Mouse (Mus musculus) neural tube, embryonic 12.5 days (tissue): Measurements from ENCODE around the gene Ppargc1a. TPM values are rescaled to one million over a fixed set of nuclear protein-coding genes. Genes with fewer than 3 reads are reported as not detected.

Experiments
- ATAC-seq: fragments of 200-750 bp; cut with Nextera tagmentation; 2 replicates; pipeline ENCODE4 v1.8.0; 2017; ENCODE audit warnings: low read depth, mild to moderate bottlenecking, moderate TSS enrichment, moderate library complexity; ENCODE audit not compliant: low FRiP score
- H3K27ac ChIP-seq: fragments of 300-500 bp; sonication (generic); 2 replicates; pipeline ENCODE4 v1.5.1; 2016
- H3K27me3 ChIP-seq: fragments of 300-500 bp; sonication (generic); replicated peaks from 2 replicates; pipeline ENCODE4 v1.6.1; 2016; ENCODE audit warnings: mild to moderate bottlenecking
- H3K36me3 ChIP-seq: fragments of 300-500 bp; sonication (generic); 2 replicates; pipeline ENCODE4 v1.6.1; 2016; ENCODE audit warnings: mild to moderate bottlenecking
- H3K4me1 ChIP-seq: fragments of 300-500 bp; sonication (generic); 2 replicates; pipeline ENCODE4 v1.6.1; 2016
- H3K4me2 ChIP-seq: fragments of 300-500 bp; sonication (generic); replicated peaks from 2 replicates; pipeline ENCODE4 v1.6.1; 2016; ENCODE audit warnings: mild to moderate bottlenecking
- H3K4me3 ChIP-seq: fragments of 300-500 bp; sonication (generic); 2 replicates; pipeline ENCODE4 v1.5.1; 2016
- H3K9ac ChIP-seq: fragments of 300-500 bp; sonication (generic); 2 replicates; pipeline ENCODE4 v1.6.1; 2016; ENCODE audit warnings: mild to moderate bottlenecking
- H3K9me3 ChIP-seq: fragments of 300-500 bp; sonication (generic); 2 replicates; pipeline ENCODE4 v1.6.1; 2016; ENCODE audit warnings: mild to moderate bottlenecking
- WGBS: fragments of 180-500 bp; shearing (Covaris S2); methylation state at CpG from one replicate; pipeline ENCODE4 v1.1.7; 2016; 5-methylcytosine and 5-hydroxymethylcytosine counted together
- polyA plus RNA-seq: library from polyadenylated mRNA; unstranded; fragments of >200 nt; fragmentation: Nextera tagmentation; extraction: Ambion mirVana; gene quantifications from 2 replicates; pipeline ENCODE4 v1.2.1, GENCODE M21; 2016

The Ppargc1a gene
- polyA plus RNA-seq, 1 experiment from 2014 or later: 4.2 TPM

DNA sequence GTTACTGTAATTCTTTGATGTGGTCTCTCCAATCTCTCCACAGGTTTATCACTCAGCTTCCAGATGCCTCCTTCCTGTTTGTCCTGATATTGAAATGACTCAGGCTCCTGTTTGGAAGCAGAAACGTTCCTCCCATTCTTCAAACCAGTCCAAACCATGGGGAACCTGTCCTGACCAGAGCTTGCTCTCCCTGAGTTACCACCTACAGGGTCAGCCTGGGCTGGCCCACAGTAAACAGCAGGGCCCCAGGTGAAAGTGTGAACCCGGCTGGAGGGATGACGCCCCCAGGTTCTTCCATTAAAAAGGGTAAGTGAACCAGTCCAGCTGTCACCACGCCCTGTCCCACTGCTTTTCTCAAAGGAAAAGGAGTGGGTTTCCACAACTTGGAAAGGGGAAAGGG is 15.5 kb upstream of the Ppargc1a start:
- no peak overlapping the region for H3K9ac ChIP-seq
- no peak overlapping the region for H3K4me2 ChIP-seq
- peaks cover 4% of the 10 kb centered on the region; the same call in 1 of the 2 replicates for H3K4me1 ChIP-seq
- H3K9me3 ChIP-seq: no peaks in the 10 kb centered on the region
- WGBS: 50% methylated on average over 4 of the region's 4 CpGs
- ATAC-seq: no peak
- no peaks in the 10 kb centered on the region for H3K36me3 ChIP-seq
- no peak overlapping the region for H3K27ac ChIP-seq
- no peak overlapping the region for H3K4me3 ChIP-seq
- H3K27me3 ChIP-seq: no peaks in the 10 kb centered on the region

DNA sequence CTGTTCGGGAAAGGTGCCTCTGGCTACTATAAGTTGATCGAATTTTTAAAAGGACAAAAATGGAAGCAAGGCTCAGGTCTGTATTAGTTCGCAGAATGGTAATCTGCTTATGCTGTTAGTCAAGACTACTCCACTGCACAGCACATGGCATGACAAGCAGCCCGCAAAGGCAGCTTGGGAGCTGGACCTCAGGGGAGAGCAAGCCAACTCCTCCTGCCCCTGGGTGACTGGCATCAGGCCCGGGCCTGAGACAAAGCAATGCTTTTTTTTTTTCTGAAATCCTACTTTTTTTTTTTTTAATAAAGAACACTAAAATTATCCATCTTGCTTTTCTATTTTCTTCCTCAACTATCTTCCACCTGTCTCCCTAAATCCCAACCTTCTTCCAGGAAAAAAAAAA is 15.1 kb upstream of the Ppargc1a start:
- no peak overlapping the region for H3K9ac ChIP-seq
- peaks cover 4% of the 10 kb centered on the region; the same call in 1 of the 2 replicates for H3K4me1 ChIP-seq
- H3K27me3 ChIP-seq: no peaks in the 10 kb centered on the region
- no peak for ATAC-seq
- 87% methylated on average over 5 of the region's 5 CpGs for WGBS
- no peak overlapping the region for H3K4me2 ChIP-seq
- H3K4me3 ChIP-seq: no peak overlapping the region
- no peaks in the 10 kb centered on the region for H3K9me3 ChIP-seq
- no peaks in the 10 kb centered on the region for H3K36me3 ChIP-seq
- H3K27ac ChIP-seq: no peak overlapping the region

DNA sequence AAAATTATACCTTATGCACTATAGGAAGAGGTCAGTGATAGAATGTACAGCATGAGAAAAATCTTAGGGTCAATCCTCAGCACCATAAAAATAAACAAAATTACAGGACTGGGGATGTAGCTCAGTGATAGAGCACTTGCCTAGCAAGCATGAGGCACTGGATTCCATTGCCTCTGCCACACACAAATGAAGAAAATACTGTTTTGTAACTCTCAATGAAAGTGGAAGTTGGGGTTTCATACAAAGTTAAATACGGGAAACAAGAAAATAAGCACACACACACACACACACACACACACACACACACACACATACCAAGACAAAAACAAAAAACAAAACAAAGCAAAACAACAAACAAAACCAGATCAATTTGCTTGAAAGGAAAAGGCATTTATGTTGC is 10.1 kb upstream of the Ppargc1a start:
- Histone ChIP-seq H3K4me3 (no peak overlapping the region), H3K9ac (no peak overlapping the region), H3K9me3 (no peaks in the 10 kb centered on the region), H3K36me3 (no peaks in the 10 kb centered on the region), H3K4me1 (no peaks in the 10 kb centered on the region), H3K27me3 (no peaks in the 10 kb centered on the region), H3K4me2 (no peak overlapping the region), H3K27ac (no peak overlapping the region)
- ATAC-seq: no peak
- 88% methylated on average over 1 of the region's 1 CpGs for WGBS

DNA sequence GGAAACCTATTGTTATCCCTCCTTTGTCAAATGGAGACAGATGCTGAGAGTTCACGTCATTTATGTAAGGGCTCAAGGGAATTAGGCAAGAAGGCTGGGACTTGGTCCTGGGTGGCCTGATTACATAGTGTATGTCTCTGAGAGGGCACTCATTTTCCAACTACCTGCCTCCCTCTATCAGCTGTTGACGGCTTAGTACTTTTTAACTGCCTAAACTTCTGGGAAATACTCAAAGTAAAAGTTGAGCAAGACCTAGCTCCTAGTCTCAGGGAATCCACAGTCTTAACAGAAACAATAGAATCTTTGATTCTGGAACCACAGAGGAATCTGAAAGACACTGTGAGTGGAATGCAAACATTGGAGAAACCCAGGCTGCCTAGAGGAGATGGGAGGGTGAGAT is 6.2 kb upstream of the Ppargc1a start:
- ATAC-seq: no peak
- no peak overlapping the region for H3K4me2 ChIP-seq
- no peak overlapping the region for H3K27ac ChIP-seq
- no peaks in the 10 kb centered on the region for H3K27me3 ChIP-seq
- no peaks in the 10 kb centered on the region for H3K4me1 ChIP-seq
- 40% methylated on average over 2 of the region's 2 CpGs for WGBS
- no peaks in the 10 kb centered on the region for H3K9me3 ChIP-seq
- H3K36me3 ChIP-seq: no peaks in the 10 kb centered on the region
- H3K9ac ChIP-seq: no peak overlapping the region
- no peak overlapping the region for H3K4me3 ChIP-seq

DNA sequence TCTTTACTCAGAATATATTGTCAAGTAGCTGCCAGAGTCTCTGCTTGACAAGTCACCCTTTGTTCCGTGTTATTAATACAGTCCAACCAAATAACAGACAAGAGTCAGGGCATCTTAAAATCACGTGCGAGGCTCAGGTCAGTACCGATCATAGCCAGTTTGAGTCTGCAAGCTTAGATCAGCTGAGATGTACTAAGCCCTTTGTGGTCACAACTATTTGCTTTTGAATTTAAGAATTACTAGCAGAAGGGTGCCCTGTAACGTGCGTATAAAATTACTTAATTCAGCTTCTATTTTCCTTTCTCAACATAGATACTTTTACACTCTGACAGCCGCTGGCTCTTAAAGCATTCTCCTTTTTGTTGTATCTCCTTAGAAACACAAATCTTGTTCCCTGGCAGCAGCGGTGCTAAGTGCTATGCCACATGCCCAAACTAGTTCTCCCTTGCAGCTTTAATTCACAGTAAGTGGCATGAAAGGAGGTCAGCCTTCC is 718 bp upstream of the Ppargc1a start:
- peak; percentile 50; the same call in 1 of the 2 replicates for ATAC-seq

DNA sequence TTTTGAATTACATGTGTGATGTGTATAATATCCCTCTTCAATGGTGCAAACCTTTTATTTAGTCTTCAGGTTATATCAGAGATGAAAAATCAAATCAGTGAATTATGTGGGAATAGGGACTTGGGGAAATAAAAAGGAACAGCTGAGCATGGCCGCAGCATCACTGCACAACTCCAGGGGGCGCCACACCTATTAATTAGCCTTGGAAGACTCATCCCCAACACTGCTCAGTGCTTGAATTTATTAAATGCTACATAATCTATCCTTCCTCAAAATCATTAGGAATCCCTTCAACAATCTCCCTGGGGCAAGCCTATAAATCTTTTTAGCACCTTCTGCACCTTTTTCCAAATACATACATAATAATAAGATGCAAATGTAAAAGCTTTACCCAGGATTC is 1.9 kb downstream of the Ppargc1a start:
- Histone ChIP-seq H3K27me3 (no peaks in the 10 kb centered on the region), H3K4me2 (no peak overlapping the region), H3K27ac (no peak overlapping the region), H3K9me3 (no peaks in the 10 kb centered on the region), H3K36me3 (no peaks in the 10 kb centered on the region), H3K9ac (no peak overlapping the region), H3K4me1 (0 out of 2 replicates have a peak, but pooled peaks cover 2% of the 10 kb centered on the region), H3K4me3 (no peak overlapping the region)
- 67% methylated on average over 2 of the region's 2 CpGs for WGBS
- no peak for ATAC-seq

More for the DNA sequence above, 718 bp upstream of the Ppargc1a start:
- Histone ChIP-seq H3K4me3 (no peak overlapping the region), H3K27me3 (no peaks in the 10 kb centered on the region), H3K9ac (no peak overlapping the region), H3K9me3 (no peaks in the 10 kb centered on the region), H3K4me1 (0 out of 2 replicates have a peak, but pooled peaks cover 2% of the 10 kb centered on the region), H3K4me2 (peak overlapping the region; percentile 15; the same call in 1 of the 2 replicates), H3K27ac (no peak overlapping the region), H3K36me3 (no peaks in the 10 kb centered on the region)
- 32% methylated on average over 8 of the region's 8 CpGs for WGBS

DNA sequence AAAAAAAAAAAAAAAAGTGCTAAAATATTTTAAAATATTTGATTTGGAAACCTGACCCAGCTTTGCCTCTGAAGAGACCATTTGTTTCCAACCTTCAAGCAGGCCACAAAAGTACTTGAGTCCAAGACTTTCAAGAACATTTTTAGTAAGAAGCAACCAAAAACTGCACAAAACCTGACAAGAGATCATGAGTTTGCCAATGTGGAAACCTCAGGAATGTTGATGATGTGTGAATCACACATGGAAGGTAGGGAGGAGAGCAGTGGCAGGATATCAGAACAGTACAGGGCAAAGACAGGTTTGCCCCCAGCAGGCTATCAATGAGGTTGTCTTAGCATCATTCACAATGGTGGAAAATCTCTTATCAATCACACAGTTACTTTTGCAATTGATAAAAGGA is 2.5 kb downstream of the Ppargc1a start:
- H3K9ac ChIP-seq: no peak overlapping the region
- no peak for ATAC-seq
- no peaks in the 10 kb centered on the region for H3K27me3 ChIP-seq
- no peaks in the 10 kb centered on the region for H3K9me3 ChIP-seq
- H3K4me1 ChIP-seq: 0 out of 2 replicates have a peak, but pooled peaks cover 2% of the 10 kb centered on the region
- H3K4me2 ChIP-seq: no peak overlapping the region
- H3K36me3 ChIP-seq: no peaks in the 10 kb centered on the region
- H3K4me3 ChIP-seq: no peak overlapping the region
- H3K27ac ChIP-seq: no peak overlapping the region

DNA sequence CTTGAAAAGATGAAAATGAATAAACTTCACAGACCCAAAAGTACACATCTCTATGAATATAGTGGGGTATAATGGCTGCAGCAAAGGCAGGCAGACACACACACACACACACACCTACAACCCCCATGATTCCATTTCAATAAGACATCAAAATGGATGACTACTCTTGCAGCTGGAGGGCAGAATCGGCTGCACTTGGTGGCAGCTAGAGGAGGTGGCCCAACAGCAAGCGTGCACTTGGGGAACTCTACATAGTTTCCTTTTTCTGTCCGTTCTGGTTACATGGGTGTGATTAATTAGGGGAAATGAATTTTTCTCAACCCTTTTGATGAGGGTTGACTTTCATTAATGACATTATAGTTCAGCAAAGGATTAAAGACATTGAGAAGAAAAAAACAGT is 4.0 kb downstream of the Ppargc1a start:
- H3K4me3 ChIP-seq: no peak overlapping the region
- no peak overlapping the region for H3K9ac ChIP-seq
- H3K27ac ChIP-seq: no peak overlapping the region
- 81% methylated on average over 3 of the region's 3 CpGs for WGBS
- H3K9me3 ChIP-seq: no peaks in the 10 kb centered on the region
- no peaks in the 10 kb centered on the region for H3K27me3 ChIP-seq
- no peaks in the 10 kb centered on the region for H3K36me3 ChIP-seq
- H3K4me1 ChIP-seq: 0 out of 2 replicates have a peak, but pooled peaks cover 2% of the 10 kb centered on the region
- ATAC-seq: no peak
- no peak overlapping the region for H3K4me2 ChIP-seq

DNA sequence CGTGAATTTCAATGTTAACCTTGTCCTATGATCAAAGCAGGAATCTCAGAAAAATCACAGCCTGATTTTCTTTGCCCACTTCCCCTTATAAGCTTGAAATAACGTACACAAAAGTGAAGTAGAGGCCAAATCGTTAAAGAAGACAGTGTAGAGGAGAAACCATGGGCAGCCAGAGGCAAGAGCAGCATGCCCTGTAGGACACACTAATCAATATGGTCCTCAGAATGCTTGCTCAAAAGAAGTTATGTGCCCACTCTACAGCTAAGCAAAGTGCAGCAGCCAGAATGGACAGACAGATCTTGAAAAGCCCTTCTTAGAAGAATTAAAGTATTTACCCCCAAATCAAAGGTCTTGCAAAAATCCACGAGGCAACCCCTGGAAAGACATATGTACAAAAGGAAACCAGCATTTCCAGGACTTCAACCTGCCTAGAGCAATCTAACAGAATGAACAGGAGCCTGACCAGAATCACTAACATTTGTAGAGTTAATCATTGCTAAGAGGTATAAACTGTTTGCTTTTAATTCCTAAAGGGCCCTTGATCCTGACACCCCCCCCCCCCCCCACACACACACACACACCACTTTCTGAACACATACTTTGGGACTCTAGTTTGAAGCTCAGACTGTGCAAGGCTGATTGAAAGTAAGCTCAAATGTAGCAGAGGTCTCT is 9.8 kb downstream of the Ppargc1a start:
- no peak overlapping the region for H3K27ac ChIP-seq
- no peaks in the 10 kb centered on the region for H3K9me3 ChIP-seq
- no peak overlapping the region for H3K4me2 ChIP-seq
- no peaks in the 10 kb centered on the region for H3K27me3 ChIP-seq
- peaks cover 9% of the 10 kb centered on the region for H3K4me1 ChIP-seq
- no peak overlapping the region for H3K4me3 ChIP-seq
- H3K36me3 ChIP-seq: no peaks in the 10 kb centered on the region
- no peak for ATAC-seq
- WGBS: 80% methylated on average over 4 of the region's 4 CpGs
- no peak overlapping the region for H3K9ac ChIP-seq

DNA sequence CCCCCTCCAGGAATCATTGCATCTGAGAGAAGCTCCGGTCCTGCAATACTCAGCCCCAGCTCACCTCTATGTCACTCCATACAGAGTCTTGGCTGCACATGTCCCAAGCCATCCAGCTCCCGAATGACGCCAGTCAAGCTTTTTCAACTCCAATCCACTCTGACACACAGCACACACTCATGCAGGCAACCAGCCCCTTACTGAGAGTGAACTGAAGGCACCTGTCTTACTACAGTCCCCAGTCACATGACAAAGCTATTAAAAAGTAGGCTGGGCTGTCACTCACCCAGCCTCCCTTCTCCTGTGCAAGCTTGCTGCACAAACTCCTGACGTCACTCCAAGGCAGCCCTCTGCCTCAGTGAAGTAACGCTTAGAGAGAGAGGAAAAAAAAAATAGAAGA is 13.9 kb downstream of the Ppargc1a start:
- Histone ChIP-seq H3K9ac (no peak overlapping the region), H3K4me2 (peak overlapping the region; percentile 71), H3K4me1 (peaks cover 9% of the 10 kb centered on the region), H3K4me3 (peak overlapping the region; percentile 41; the same call in 1 of the 2 replicates), H3K27ac (no peak overlapping the region), H3K27me3 (no peaks in the 10 kb centered on the region), H3K36me3 (no peaks in the 10 kb centered on the region), H3K9me3 (no peaks in the 10 kb centered on the region)
- ATAC-seq: peak; percentile 65
- WGBS: 4% methylated on average over 5 of the region's 5 CpGs

DNA sequence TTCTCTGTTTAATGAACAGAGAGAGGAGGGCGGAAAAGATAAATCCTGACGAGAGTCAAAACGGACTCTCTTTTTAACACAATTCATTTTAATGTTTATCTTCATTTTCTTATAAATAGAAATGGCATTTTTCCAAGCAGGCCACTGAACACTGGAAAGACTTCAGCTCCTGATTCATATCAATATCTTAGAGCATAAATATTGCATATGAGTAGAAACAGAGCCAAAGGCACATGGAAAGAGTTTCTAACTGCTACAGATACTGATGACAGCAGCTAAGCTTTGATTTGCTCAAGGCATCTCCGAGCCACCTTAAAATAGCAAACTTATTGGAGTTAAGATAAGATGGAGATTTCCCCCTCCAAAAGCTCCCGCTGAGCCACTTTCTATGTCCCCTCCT is 14.3 kb downstream of the Ppargc1a start:
- no peak for ATAC-seq
- 0 out of 2 replicates have a peak overlapping the region, but pooled peaks have one; percentile 10 for H3K27ac ChIP-seq
- WGBS: 10% methylated on average over 5 of the region's 5 CpGs

DNA sequence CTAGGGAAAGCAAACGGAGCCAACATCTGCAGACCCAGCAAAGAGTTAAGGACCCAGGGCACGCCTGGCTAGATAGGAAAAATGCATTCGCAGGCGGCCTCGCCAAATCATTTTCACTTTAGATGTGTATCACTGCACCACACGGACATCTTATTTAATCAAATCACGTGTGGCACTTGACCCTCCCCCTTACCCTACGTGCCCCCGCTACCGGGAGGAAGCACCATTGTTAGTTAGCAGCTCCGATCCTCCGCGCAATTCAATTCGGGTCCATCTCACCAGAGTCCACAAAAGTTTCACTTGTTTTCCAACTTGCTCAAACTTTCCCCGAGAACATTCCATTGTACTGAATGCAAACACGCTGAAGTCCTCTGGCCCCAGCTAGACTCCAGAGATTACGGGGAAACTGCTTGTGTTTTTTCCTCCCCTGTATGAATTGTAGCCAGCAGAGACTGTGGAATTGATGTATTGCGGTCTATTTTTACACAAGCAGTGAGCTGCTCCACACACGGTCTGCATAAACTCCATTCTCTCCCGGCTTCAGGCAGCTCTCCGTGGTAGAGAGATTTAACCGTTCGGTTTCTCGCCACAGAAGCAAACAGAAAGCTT is 14.9 kb downstream of the Ppargc1a start:
- Histone ChIP-seq H3K36me3 (no peaks in the 10 kb centered on the region), H3K9me3 (no peaks in the 10 kb centered on the region), H3K27me3 (no peaks in the 10 kb centered on the region), H3K4me2 (peak overlapping the region; percentile 71), H3K4me1 (peaks cover 9% of the 10 kb centered on the region), H3K9ac (peak overlapping the region; percentile 45; the same call in 1 of the 2 replicates), H3K27ac (0 out of 2 replicates have a peak overlapping the region, but pooled peaks have one; percentile 10), H3K4me3 (peak overlapping the region; percentile 41)
- WGBS: 1% methylated on average over 24 of the region's 24 CpGs
- ATAC-seq: peak; percentile 88

More for the DNA sequence above, 14.3 kb downstream of the Ppargc1a start:
- H3K4me1 ChIP-seq: peaks cover 9% of the 10 kb centered on the region
- 0 out of 2 replicates have a peak overlapping the region, but pooled peaks have one; percentile 45 for H3K9ac ChIP-seq
- peak overlapping the region; percentile 41 for H3K4me3 ChIP-seq
- H3K27me3 ChIP-seq: no peaks in the 10 kb centered on the region
- H3K36me3 ChIP-seq: no peaks in the 10 kb centered on the region
- no peaks in the 10 kb centered on the region for H3K9me3 ChIP-seq
- H3K4me2 ChIP-seq: peak overlapping the region; percentile 71
